Comparison of ENCODE assay signal across 15 mouse cellular contexts in the genomic region with DNA sequence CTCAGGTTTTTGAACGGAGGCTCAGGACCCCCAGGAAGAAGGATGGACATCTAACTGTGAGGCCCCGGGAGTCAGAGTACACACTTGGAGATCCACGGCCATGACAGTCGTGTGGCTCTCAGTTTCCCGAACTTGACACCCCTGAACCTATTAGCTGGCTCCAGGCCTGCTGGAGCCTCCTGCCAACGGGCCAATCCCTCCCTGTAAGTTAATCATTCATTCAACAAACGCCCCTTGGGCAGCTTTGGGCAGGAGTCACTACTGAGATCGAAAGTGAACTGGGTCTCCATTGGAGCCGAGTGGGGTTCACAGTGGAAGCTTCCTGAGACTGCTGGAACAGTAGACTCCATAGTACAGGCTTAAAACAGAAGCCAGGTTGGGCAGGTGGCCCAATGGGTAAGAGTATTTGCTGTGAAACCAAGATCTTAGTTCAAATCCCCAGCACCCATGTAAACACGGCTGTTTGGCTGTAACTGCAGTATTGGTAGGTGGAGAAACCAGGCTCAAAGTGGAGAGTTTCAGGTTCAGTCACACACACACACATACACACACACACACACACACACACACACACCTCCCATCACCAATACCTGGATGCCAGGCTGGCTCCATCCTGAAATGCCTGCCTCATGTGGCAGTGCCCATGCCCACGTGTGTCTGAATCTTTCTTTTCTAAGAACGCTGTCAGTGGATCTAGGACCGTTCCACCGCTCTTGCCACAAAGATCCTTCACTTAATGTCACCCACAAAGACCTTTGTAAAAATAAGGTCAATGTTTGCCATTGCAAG. TPM values are rescaled to one million over a fixed set of nuclear protein-coding genes. Genes with fewer than 3 reads are reported as not detected.
A peak's percentile ranks its signal among the peaks of the same experiment; 100 is the strongest.
DNase-seq lines count a peak whose midpoint lies in the region; ATAC-seq lines count a peak whose summit lies in the region.
"Had no signal": no experiment of that assay in that cellular context is flagged by ENCODE, and none has a peak within 500 bp of the region (broad histone marks: within the 10 kb centered on the region; RNA-seq: fewer than 3 reads in every experiment).

No protein-coding gene starts in this region.

- H3K9ac ChIP-seq in hindbrain, embryonic 14.5 days, result no peak overlapping the region
- H3K9ac ChIP-seq in hindbrain, embryonic 16.5 days (ENCODE audit: low read depth, low read length), result no peak overlapping the region
- H3K9ac ChIP-seq in midbrain, embryonic 11.5 days (ENCODE audit: low read length), result no peak overlapping the region
- no peak overlapping the region for H3K9ac ChIP-seq in liver, embryonic 11.5 days (ENCODE audit: low read depth, low read length)
- H3K9ac ChIP-seq in midbrain, embryonic 16.5 days (ENCODE audit: low read depth, low read length), result no peak overlapping the region
- H3K9ac ChIP-seq: embryonic facial prominence, embryonic 12.5 days; limb, embryonic 12.5 days had no signal

- H3K4me2 ChIP-seq in hindbrain, embryonic 14.5 days (replicated peaks), result no peak overlapping the region
- no peak overlapping the region for H3K4me2 ChIP-seq in hindbrain, embryonic 16.5 days (ENCODE audit: low read length)
- H3K4me2 ChIP-seq in midbrain, embryonic 11.5 days, result no peak overlapping the region
- peak overlapping the region; percentile 67 for H3K4me2 ChIP-seq in liver, embryonic 11.5 days
- no peak overlapping the region for H3K4me2 ChIP-seq in midbrain, embryonic 16.5 days (ENCODE audit: low read length)

- no peak for DNase-seq in hindbrain, embryonic 14.5 days (ENCODE audit: low spot score)
- peak; percentile 44 for DNase-seq in midbrain, embryonic 11.5 days (ENCODE audit: low spot score, missing footprints)
- DNase-seq in midbrain, embryonic 10.5 days (ENCODE audit: low spot score), result no peak
- no peak for DNase-seq in liver, embryonic 11.5 days (ENCODE audit: low spot score)
- DNase-seq in left cerebral cortex, postnatal 4 days, result no peak
- DNase-seq in left cerebral cortex, postnatal 10 days (ENCODE audit: extremely low spot score in 1 of 2, low spot score in 2 of 2), result no peak
- DNase-seq: adrenal gland, postnatal 25 days; cerebellum, postnatal 36 days; right cerebral cortex, adult 18-20 months had no signal

- WGBS in hindbrain, embryonic 14.5 days, result 86% methylated on average over 14 of the region's 14 CpGs
- 81% methylated on average over 14 of the region's 14 CpGs for WGBS in hindbrain, embryonic 16.5 days
- 86% methylated on average over 14 of the region's 14 CpGs for WGBS in midbrain, embryonic 11.5 days
- 89% methylated on average over 14 of the region's 14 CpGs for WGBS in midbrain, embryonic 10.5 days
- 65% methylated on average over 14 of the region's 14 CpGs for WGBS in liver, embryonic 11.5 days
- WGBS in midbrain, embryonic 16.5 days, result 85% methylated on average over 14 of the region's 14 CpGs

- no peaks in the 10 kb centered on the region for H3K36me3 ChIP-seq in hindbrain, embryonic 14.5 days (replicated peaks; ENCODE audit: control insufficient read depth, insufficient read depth)
- H3K36me3 ChIP-seq in hindbrain, embryonic 16.5 days (ENCODE audit: control insufficient read depth, insufficient read depth, low read length), result no peaks in the 10 kb centered on the region
- no peaks in the 10 kb centered on the region for H3K36me3 ChIP-seq in midbrain, embryonic 11.5 days (ENCODE audit: control insufficient read depth, insufficient read depth, low read length)
- no peaks in the 10 kb centered on the region for H3K36me3 ChIP-seq in midbrain, embryonic 10.5 days
- H3K36me3 ChIP-seq in liver, embryonic 11.5 days (ENCODE audit: control insufficient read depth, insufficient read depth, low read length), result no peaks in the 10 kb centered on the region
- H3K36me3 ChIP-seq in midbrain, embryonic 16.5 days (ENCODE audit: control insufficient read depth, insufficient read depth, low read length), result no peaks in the 10 kb centered on the region
- H3K36me3 ChIP-seq: embryonic facial prominence, embryonic 12.5 days; forebrain, embryonic 12.5 days; limb, embryonic 12.5 days had no signal

- peaks cover 18% of the 10 kb centered on the region for H3K4me1 ChIP-seq in hindbrain, embryonic 14.5 days (replicated peaks; ENCODE audit: control insufficient read depth, insufficient read depth, low read length)
- H3K4me1 ChIP-seq in hindbrain, embryonic 16.5 days (ENCODE audit: control insufficient read depth, insufficient read depth, low read depth, low read length), result peaks cover 20% of the 10 kb centered on the region
- H3K4me1 ChIP-seq in midbrain, embryonic 11.5 days (ENCODE audit: control insufficient read depth, insufficient read depth, low read length), result peaks cover 9% of the 10 kb centered on the region; the same call in 1 of the 2 replicates
- peaks cover 24% of the 10 kb centered on the region for H3K4me1 ChIP-seq in midbrain, embryonic 10.5 days
- peaks cover 36% of the 10 kb centered on the region for H3K4me1 ChIP-seq in liver, embryonic 11.5 days (replicated peaks; ENCODE audit: control insufficient read depth, insufficient read depth, low read length)
- peaks cover 20% of the 10 kb centered on the region for H3K4me1 ChIP-seq in midbrain, embryonic 16.5 days (ENCODE audit: control insufficient read depth, insufficient read depth, low read length)

- H3K9me3 ChIP-seq in hindbrain, embryonic 14.5 days (ENCODE audit: control insufficient read depth, low read length), result no peaks in the 10 kb centered on the region
- H3K9me3 ChIP-seq in hindbrain, embryonic 16.5 days (ENCODE audit: control insufficient read depth, low read length), result no peaks in the 10 kb centered on the region
- no peaks in the 10 kb centered on the region for H3K9me3 ChIP-seq in midbrain, embryonic 11.5 days (ENCODE audit: control insufficient read depth, low read length)
- H3K9me3 ChIP-seq in midbrain, embryonic 10.5 days (replicated peaks), result no peaks in the 10 kb centered on the region
- no peaks in the 10 kb centered on the region for H3K9me3 ChIP-seq in liver, embryonic 11.5 days (ENCODE audit: control insufficient read depth, low read length)
- H3K9me3 ChIP-seq in midbrain, embryonic 16.5 days (replicated peaks; ENCODE audit: control insufficient read depth, low read length, poor library complexity, severe bottlenecking), result no peaks in the 10 kb centered on the region
- H3K9me3 ChIP-seq: embryonic facial prominence, embryonic 12.5 days; forebrain, embryonic 12.5 days; limb, embryonic 12.5 days had no signal

- no peaks in the 10 kb centered on the region for H3K27me3 ChIP-seq in hindbrain, embryonic 14.5 days (ENCODE audit: control insufficient read depth, insufficient read depth, low read length)
- no peaks in the 10 kb centered on the region for H3K27me3 ChIP-seq in hindbrain, embryonic 16.5 days (replicated peaks; ENCODE audit: control insufficient read depth, insufficient read depth, low read length)
- H3K27me3 ChIP-seq in midbrain, embryonic 11.5 days (ENCODE audit: control insufficient read depth, insufficient read depth, low read length), result peaks cover 2% of the 10 kb centered on the region; the same call in 1 of the 2 replicates
- peaks cover 69% of the 10 kb centered on the region for H3K27me3 ChIP-seq in midbrain, embryonic 10.5 days (ENCODE audit: low read depth, poor library complexity, severe bottlenecking)
- H3K27me3 ChIP-seq in liver, embryonic 11.5 days (replicated peaks; ENCODE audit: control insufficient read depth, insufficient read depth, low read length), result peaks cover 42% of the 10 kb centered on the region
- no peaks in the 10 kb centered on the region for H3K27me3 ChIP-seq in midbrain, embryonic 16.5 days (ENCODE audit: control insufficient read depth, insufficient read depth, low read depth, low read length)

- H3K27ac ChIP-seq in hindbrain, embryonic 14.5 days, result peak overlapping the region; percentile 88; the same call in 1 of the 2 replicates
- H3K27ac ChIP-seq in hindbrain, embryonic 16.5 days (ENCODE audit: low read depth, low read length), result no peak overlapping the region
- no peak overlapping the region for H3K27ac ChIP-seq in midbrain, embryonic 11.5 days (ENCODE audit: low read depth, low read length)
- H3K27ac ChIP-seq in midbrain, embryonic 10.5 days (replicated peaks), result no peak overlapping the region
- H3K27ac ChIP-seq in liver, embryonic 11.5 days (ENCODE audit: low read depth, low read length), result no peak overlapping the region
- H3K27ac ChIP-seq in midbrain, embryonic 16.5 days (ENCODE audit: low read length), result peak overlapping the region; percentile 87
- H3K27ac ChIP-seq: limb, embryonic 12.5 days had no signal

- intact Hi-C loops in left cerebral cortex, postnatal 4 days (cut with DNase I), result no loop called here
- intact Hi-C loops in left cerebral cortex, postnatal 10 days (cut with DNase I), result no loop called here

- H3K4me3 ChIP-seq in hindbrain, embryonic 14.5 days (replicated peaks; ENCODE audit: low read length), result no peak overlapping the region
- H3K4me3 ChIP-seq in hindbrain, embryonic 16.5 days (ENCODE audit: low read length), result no peak overlapping the region
- H3K4me3 ChIP-seq in midbrain, embryonic 11.5 days (ENCODE audit: low read depth, low read length), result no peak overlapping the region
- H3K4me3 ChIP-seq in midbrain, embryonic 10.5 days, result no peak overlapping the region
- no peak overlapping the region for H3K4me3 ChIP-seq in liver, embryonic 11.5 days (ENCODE audit: low read depth, low read length)
- H3K4me3 ChIP-seq in midbrain, embryonic 16.5 days (ENCODE audit: low read depth, low read length), result no peak overlapping the region
- H3K4me3 ChIP-seq: embryonic facial prominence, embryonic 12.5 days; forebrain, embryonic 12.5 days; limb, embryonic 12.5 days; myocyte had no signal

- no peak for ATAC-seq in hindbrain, embryonic 14.5 days (ENCODE audit: low FRiP score)
- no peak for ATAC-seq in hindbrain, embryonic 16.5 days
- no peak for ATAC-seq in midbrain, embryonic 11.5 days (ENCODE audit: low FRiP score)
- ATAC-seq in liver, embryonic 11.5 days (replicated peaks; ENCODE audit: low FRiP score), result no peak
- ATAC-seq in midbrain, embryonic 16.5 days, result no peak

RNA-seq across cellular contexts. Expression of a gene that starts 20.0 kb away (rescaled TPM):
- polyA plus RNA-seq in hindbrain, embryonic 14.5 days (2014; fragmentation: Nextera tagmentation; extraction: Ambion mirVana), result 22.4 and 27.7 TPM in 2 replicates
- 12.6 and 18.3 TPM in 2 replicates for polyA plus RNA-seq in hindbrain, embryonic 16.5 days (2015; fragmentation: Nextera tagmentation; extraction: Ambion mirVana)
- 6.1 and 6.4 TPM in 2 replicates for polyA plus RNA-seq in midbrain, embryonic 11.5 days (2014; fragmentation: Nextera tagmentation; extraction: Ambion mirVana)
- 1.9 and 3.4 TPM in 2 replicates for polyA plus RNA-seq in midbrain, embryonic 10.5 days (2016; fragmentation: Nextera tagmentation; extraction: Ambion mirVana)
- 13.8 and 14.4 TPM in 2 replicates for polyA plus RNA-seq in liver, embryonic 11.5 days (2014; fragmentation: Nextera tagmentation; extraction: Ambion mirVana)
- polyA plus RNA-seq in midbrain, embryonic 16.5 days (2015; fragmentation: Nextera tagmentation; extraction: Ambion mirVana), result 17.7 and 17.9 TPM in 2 replicates
- total RNA-seq in left cerebral cortex, postnatal 4 days (2021), result 10 to 100 TPM; 20.7 to 20.8 TPM
- total RNA-seq in left cerebral cortex, postnatal 10 days (2021), result 10 to 100 TPM; 17.8 to 18.8 TPM

RNA-seq across cellular contexts. Expression of a gene that starts 56.4 kb away (rescaled TPM):
- polyA plus RNA-seq in hindbrain, embryonic 14.5 days (2014; fragmentation: Nextera tagmentation; extraction: Ambion mirVana), result 14.5 and 16.5 TPM in 2 replicates
- 17.8 and 19.3 TPM in 2 replicates for polyA plus RNA-seq in hindbrain, embryonic 16.5 days (2015; fragmentation: Nextera tagmentation; extraction: Ambion mirVana)
- 13.9 and 14.9 TPM in 2 replicates for polyA plus RNA-seq in midbrain, embryonic 11.5 days (2014; fragmentation: Nextera tagmentation; extraction: Ambion mirVana)
- 17.8 and 18.6 TPM in 2 replicates for polyA plus RNA-seq in midbrain, embryonic 10.5 days (2016; fragmentation: Nextera tagmentation; extraction: Ambion mirVana)
- polyA plus RNA-seq in liver, embryonic 11.5 days (2014; fragmentation: Nextera tagmentation; extraction: Ambion mirVana), result 16.6 and 18.8 TPM in 2 replicates
- 15.1 and 18.0 TPM in 2 replicates for polyA plus RNA-seq in midbrain, embryonic 16.5 days (2015; fragmentation: Nextera tagmentation; extraction: Ambion mirVana)
- total RNA-seq in left cerebral cortex, postnatal 4 days (2021), result 10 to 100 TPM; 17.4 to 17.8 TPM
- total RNA-seq in left cerebral cortex, postnatal 10 days (2021), result 10 to 100 TPM; 17.8 to 18.1 TPM

Comparison
In these comparisons a context has a peak if more than half of its experiments do, and no peak if none do; other contexts are left out.
1. H3K27ac ChIP-seq: peak in hindbrain, embryonic 14.5 days (single experiment) and midbrain, embryonic 16.5 days (single experiment); none in hindbrain, embryonic 16.5 days (single experiment), midbrain, embryonic 11.5 days (single experiment), midbrain, embryonic 10.5 days (single experiment) and liver, embryonic 11.5 days (single experiment).